Mouse (Mus musculus): ENCODE results near the gene Crispld2. TPM values are rescaled to one million over a fixed set of nuclear protein-coding genes. Genes with fewer than 3 reads are reported as not detected.

Crispld2 gene
- polyA plus RNA-seq, 1 experiment from 2014 or later, result 3.2 TPM

GRCm38 (mm10) chr8:120057078-120057477, 64.8 kb downstream of the Crispld2 start:
- Histone ChIP-seq H3K9ac (ENCODE audit: low read depth, low read length) (no peak overlapping the region), H3K4me1 (ENCODE audit: control insufficient read depth, low read depth, low read length) (no peaks in the 10 kb centered on the region), H3K9me3 (replicated peaks; ENCODE audit: control insufficient read depth, low read length) (no peaks in the 10 kb centered on the region), H3K4me3 (ENCODE audit: low read depth, low read length) (no peak overlapping the region), H3K4me2 (ENCODE audit: low read depth, low read length) (no peak overlapping the region), H3K36me3 (ENCODE audit: control insufficient read depth, insufficient read depth) (no peaks in the 10 kb centered on the region), H3K27ac (ENCODE audit: low read length) (no peak overlapping the region), H3K27me3 (ENCODE audit: control insufficient read depth, insufficient read depth, low read depth, low read length) (no peaks in the 10 kb centered on the region)
- 46% methylated on average over 2 of the region's 2 CpGs for WGBS (ENCODE audit: insufficient replicate concordance)
- ATAC-seq (ENCODE audit: low read depth), result no peak

GRCm38 (mm10) chr8:120062742-120063141, 70.5 kb downstream of the Crispld2 start:
- Histone ChIP-seq H3K27me3 (ENCODE audit: control insufficient read depth, insufficient read depth, low read depth, low read length) (no peaks in the 10 kb centered on the region), H3K4me3 (ENCODE audit: low read depth, low read length) (no peak overlapping the region), H3K27ac (ENCODE audit: low read length) (no peak overlapping the region), H3K9me3 (replicated peaks; ENCODE audit: control insufficient read depth, low read length) (no peaks in the 10 kb centered on the region), H3K36me3 (ENCODE audit: control insufficient read depth, insufficient read depth) (no peaks in the 10 kb centered on the region), H3K4me1 (ENCODE audit: control insufficient read depth, low read depth, low read length) (no peaks in the 10 kb centered on the region), H3K9ac (ENCODE audit: low read depth, low read length) (no peak overlapping the region), H3K4me2 (ENCODE audit: low read depth, low read length) (no peak overlapping the region)
- WGBS (ENCODE audit: insufficient replicate concordance), result 76% methylated on average over 14 of the region's 14 CpGs
- ATAC-seq (ENCODE audit: low read depth), result no peak

DNA sequence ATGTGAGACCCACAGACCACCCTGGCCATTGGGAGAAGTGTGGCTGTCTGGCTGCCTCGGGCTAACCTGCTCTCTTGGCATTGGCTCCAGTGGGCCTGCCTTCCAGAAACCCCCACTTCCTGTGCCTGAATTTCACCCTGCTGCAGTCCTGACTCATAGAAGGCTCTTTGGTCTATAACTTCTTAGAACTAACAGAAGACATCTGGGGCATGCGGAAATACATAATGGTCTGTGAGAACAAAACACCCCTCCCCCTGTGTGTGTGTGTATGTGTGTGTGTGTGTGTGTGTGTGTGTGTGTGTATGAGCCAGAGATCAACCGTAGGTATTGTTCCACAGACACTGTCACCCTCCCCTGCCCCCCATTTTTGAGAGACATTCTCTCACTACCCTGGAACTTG, 71.1 kb downstream of the Crispld2 start:
- Histone ChIP-seq H3K9ac (ENCODE audit: low read depth, low read length) (no peak overlapping the region), H3K27me3 (ENCODE audit: control insufficient read depth, insufficient read depth, low read depth, low read length) (no peaks in the 10 kb centered on the region), H3K36me3 (ENCODE audit: control insufficient read depth, insufficient read depth) (no peaks in the 10 kb centered on the region), H3K27ac (ENCODE audit: low read length) (no peak overlapping the region), H3K4me2 (ENCODE audit: low read depth, low read length) (no peak overlapping the region), H3K4me3 (ENCODE audit: low read depth, low read length) (no peak overlapping the region), H3K9me3 (replicated peaks; ENCODE audit: control insufficient read depth, low read length) (no peaks in the 10 kb centered on the region), H3K4me1 (ENCODE audit: control insufficient read depth, low read depth, low read length) (no peaks in the 10 kb centered on the region)
- 49% methylated on average over 3 of the region's 3 CpGs for WGBS (ENCODE audit: insufficient replicate concordance)
- ATAC-seq (ENCODE audit: low read depth), result no peak

GRCm38 (mm10) chr8:120065611-120066010, 73.4 kb downstream of the Crispld2 start:
- no peak for ATAC-seq (ENCODE audit: low read depth)
- H3K36me3 ChIP-seq (ENCODE audit: control insufficient read depth, insufficient read depth), result no peaks in the 10 kb centered on the region
- WGBS (ENCODE audit: insufficient replicate concordance), result 72% methylated on average over 8 of the region's 8 CpGs
- H3K27ac ChIP-seq (ENCODE audit: low read length), result no peak overlapping the region
- H3K4me3 ChIP-seq (ENCODE audit: low read depth, low read length), result no peak overlapping the region
- H3K27me3 ChIP-seq (ENCODE audit: control insufficient read depth, insufficient read depth, low read depth, low read length), result no peaks in the 10 kb centered on the region
- H3K9ac ChIP-seq (ENCODE audit: low read depth, low read length), result no peak overlapping the region
- no peak overlapping the region for H3K4me2 ChIP-seq (ENCODE audit: low read depth, low read length)
- H3K4me1 ChIP-seq (ENCODE audit: control insufficient read depth, low read depth, low read length), result no peaks in the 10 kb centered on the region
- no peaks in the 10 kb centered on the region for H3K9me3 ChIP-seq (replicated peaks; ENCODE audit: control insufficient read depth, low read length)

GRCm38 (mm10) chr8:120066226-120066625, 74.0 kb downstream of the Crispld2 start:
- Histone ChIP-seq H3K4me1 (ENCODE audit: control insufficient read depth, low read depth, low read length) (no peaks in the 10 kb centered on the region), H3K27ac (ENCODE audit: low read length) (no peak overlapping the region), H3K4me3 (ENCODE audit: low read depth, low read length) (no peak overlapping the region), H3K9me3 (replicated peaks; ENCODE audit: control insufficient read depth, low read length) (no peaks in the 10 kb centered on the region), H3K36me3 (ENCODE audit: control insufficient read depth, insufficient read depth) (no peaks in the 10 kb centered on the region), H3K27me3 (ENCODE audit: control insufficient read depth, insufficient read depth, low read depth, low read length) (no peaks in the 10 kb centered on the region), H3K9ac (ENCODE audit: low read depth, low read length) (no peak overlapping the region), H3K4me2 (ENCODE audit: low read depth, low read length) (no peak overlapping the region)
- ATAC-seq (ENCODE audit: low read depth), result no peak
- 62% methylated on average over 4 of the region's 4 CpGs for WGBS (ENCODE audit: insufficient replicate concordance)

DNA sequence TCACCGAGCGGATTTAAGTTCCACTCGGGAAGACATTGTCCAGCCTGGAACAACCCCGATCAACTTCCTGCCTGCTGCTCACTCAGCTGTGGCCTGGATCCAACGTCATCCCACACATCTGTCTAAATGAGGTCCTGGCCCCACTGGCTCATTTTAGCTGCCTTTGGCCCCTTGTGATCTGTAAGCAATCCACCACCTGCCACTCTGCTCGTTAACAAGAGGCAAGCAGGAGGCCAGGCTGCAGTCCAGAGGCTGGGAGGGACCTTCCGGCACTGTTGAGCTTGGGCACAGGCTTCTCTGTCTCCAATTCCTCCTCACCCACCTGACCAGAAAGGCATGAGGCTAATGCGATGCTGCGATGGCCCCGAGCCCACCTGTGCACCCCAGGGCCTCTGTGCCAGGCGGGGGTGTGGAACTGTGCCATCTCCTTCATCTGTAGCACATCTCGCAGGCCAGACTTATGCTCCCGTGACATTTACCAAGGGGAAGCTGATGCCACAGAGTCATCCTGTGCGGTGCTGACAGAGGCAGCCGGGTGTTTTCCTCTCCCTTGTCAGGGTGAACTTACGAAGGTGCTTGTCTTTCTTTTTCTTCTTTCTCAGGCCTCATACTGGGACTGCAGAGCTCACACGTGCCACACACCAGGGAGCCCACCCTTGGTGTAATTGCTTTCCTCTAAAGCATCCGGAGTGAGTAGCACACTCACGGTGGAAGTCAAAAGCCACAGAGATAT, 75.9 kb downstream of the Crispld2 start:
- H3K36me3 ChIP-seq (ENCODE audit: control insufficient read depth, insufficient read depth), result no peaks in the 10 kb centered on the region
- ATAC-seq (ENCODE audit: low read depth), result no peak
- no peaks in the 10 kb centered on the region for H3K9me3 ChIP-seq (replicated peaks; ENCODE audit: control insufficient read depth, low read length)
- H3K27ac ChIP-seq (ENCODE audit: low read length), result no peak overlapping the region
- no peak overlapping the region for H3K4me3 ChIP-seq (ENCODE audit: low read depth, low read length)
- no peaks in the 10 kb centered on the region for H3K27me3 ChIP-seq (ENCODE audit: control insufficient read depth, insufficient read depth, low read depth, low read length)
- no peaks in the 10 kb centered on the region for H3K4me1 ChIP-seq (ENCODE audit: control insufficient read depth, low read depth, low read length)
- 55% methylated on average over 19 of the region's 19 CpGs for WGBS (ENCODE audit: insufficient replicate concordance)
- H3K9ac ChIP-seq (ENCODE audit: low read depth, low read length), result no peak overlapping the region
- no peak overlapping the region for H3K4me2 ChIP-seq (ENCODE audit: low read depth, low read length)

- Histone ChIP-seq H3K27me3 (ENCODE audit: control insufficient read depth, insufficient read depth, low read depth, low read length) (no peaks in the 10 kb centered on the region), H3K4me1 (ENCODE audit: control insufficient read depth, low read depth, low read length) (no peaks in the 10 kb centered on the region), H3K9ac (ENCODE audit: low read depth, low read length) (no peak overlapping the region), H3K36me3 (ENCODE audit: control insufficient read depth, insufficient read depth) (no peaks in the 10 kb centered on the region), H3K4me3 (ENCODE audit: low read depth, low read length) (no peak overlapping the region), H3K27ac (ENCODE audit: low read length) (no peak overlapping the region), H3K9me3 (replicated peaks; ENCODE audit: control insufficient read depth, low read length) (no peaks in the 10 kb centered on the region), H3K4me2 (ENCODE audit: low read depth, low read length) (no peak overlapping the region)
- 24% methylated on average over 4 of the region's 4 CpGs for WGBS (ENCODE audit: insufficient replicate concordance)
- ATAC-seq (ENCODE audit: low read depth), result peak; percentile 58; the same call in 1 of the 2 replicates
These were observed 79.4 kb downstream of the Crispld2 start for GRCm38 (mm10) chr8:120071684-120072083.

DNA sequence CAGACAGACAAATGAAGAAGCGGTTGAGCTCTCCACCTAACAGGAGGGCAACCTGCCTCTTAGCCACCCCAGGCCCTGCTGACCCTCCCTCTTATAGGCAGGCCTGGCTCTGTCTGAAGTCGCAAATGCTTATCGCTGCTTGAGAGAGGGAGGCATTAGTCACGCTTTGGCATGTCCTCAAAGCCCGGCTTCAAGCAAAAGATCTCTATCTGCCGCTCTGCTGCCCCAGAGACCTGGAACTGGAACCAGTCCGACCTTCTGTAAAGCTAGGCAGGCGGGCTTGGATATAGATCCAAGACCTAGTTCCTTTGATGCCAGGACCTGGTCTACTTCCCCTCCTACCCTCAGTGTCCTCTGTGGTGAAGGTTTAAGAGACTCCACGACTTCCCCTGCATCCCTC, 80.0 kb downstream of the Crispld2 start:
- Histone ChIP-seq H3K9ac (ENCODE audit: low read depth, low read length) (no peak overlapping the region), H3K36me3 (ENCODE audit: control insufficient read depth, insufficient read depth) (no peaks in the 10 kb centered on the region), H3K9me3 (replicated peaks; ENCODE audit: control insufficient read depth, low read length) (no peaks in the 10 kb centered on the region), H3K27me3 (ENCODE audit: control insufficient read depth, insufficient read depth, low read depth, low read length) (no peaks in the 10 kb centered on the region), H3K4me1 (ENCODE audit: control insufficient read depth, low read depth, low read length) (no peaks in the 10 kb centered on the region), H3K27ac (ENCODE audit: low read length) (no peak overlapping the region), H3K4me2 (ENCODE audit: low read depth, low read length) (no peak overlapping the region), H3K4me3 (ENCODE audit: low read depth, low read length) (no peak overlapping the region)
- ATAC-seq (ENCODE audit: low read depth), result no peak
- 64% methylated on average over 9 of the region's 9 CpGs for WGBS (ENCODE audit: insufficient replicate concordance)

GRCm38 (mm10) chr8:120072827-120073226, 80.6 kb downstream of the Crispld2 start:
- Histone ChIP-seq H3K4me2 (ENCODE audit: low read depth, low read length) (no peak overlapping the region), H3K27ac (ENCODE audit: low read length) (no peak overlapping the region), H3K27me3 (ENCODE audit: control insufficient read depth, insufficient read depth, low read depth, low read length) (no peaks in the 10 kb centered on the region), H3K4me3 (ENCODE audit: low read depth, low read length) (no peak overlapping the region), H3K9ac (ENCODE audit: low read depth, low read length) (no peak overlapping the region), H3K4me1 (ENCODE audit: control insufficient read depth, low read depth, low read length) (no peaks in the 10 kb centered on the region), H3K36me3 (ENCODE audit: control insufficient read depth, insufficient read depth) (no peaks in the 10 kb centered on the region), H3K9me3 (replicated peaks; ENCODE audit: control insufficient read depth, low read length) (no peaks in the 10 kb centered on the region)
- 68% methylated on average over 8 of the region's 8 CpGs for WGBS (ENCODE audit: insufficient replicate concordance)
- no peak for ATAC-seq (ENCODE audit: low read depth)

Measured in liver, embryonic 16.5 days (tissue).